Mouse (Mus musculus) G1E-ER4 (cell line): ENCODE results near the gene Gm10306. TPM values are rescaled to one million over a fixed set of nuclear protein-coding genes. Genes with fewer than 3 reads are reported as not detected.

Source experiments
- GATA1 ChIP-seq: IDR thresholded peaks from one replicate; pipeline ENCODE4 v1.8.0; 2012; ENCODE audit warnings: low read length, inconsistent platforms
- polyA plus RNA-seq: library from polyadenylated mRNA; stranded (reverse); fragments of >175 nt; gene quantifications from 2 replicates; pipeline ENCODE4 v1.2.3, GENCODE M21; 2012

Gm10306 gene
- not detected in 2 replicates for polyA plus RNA-seq

DNA sequence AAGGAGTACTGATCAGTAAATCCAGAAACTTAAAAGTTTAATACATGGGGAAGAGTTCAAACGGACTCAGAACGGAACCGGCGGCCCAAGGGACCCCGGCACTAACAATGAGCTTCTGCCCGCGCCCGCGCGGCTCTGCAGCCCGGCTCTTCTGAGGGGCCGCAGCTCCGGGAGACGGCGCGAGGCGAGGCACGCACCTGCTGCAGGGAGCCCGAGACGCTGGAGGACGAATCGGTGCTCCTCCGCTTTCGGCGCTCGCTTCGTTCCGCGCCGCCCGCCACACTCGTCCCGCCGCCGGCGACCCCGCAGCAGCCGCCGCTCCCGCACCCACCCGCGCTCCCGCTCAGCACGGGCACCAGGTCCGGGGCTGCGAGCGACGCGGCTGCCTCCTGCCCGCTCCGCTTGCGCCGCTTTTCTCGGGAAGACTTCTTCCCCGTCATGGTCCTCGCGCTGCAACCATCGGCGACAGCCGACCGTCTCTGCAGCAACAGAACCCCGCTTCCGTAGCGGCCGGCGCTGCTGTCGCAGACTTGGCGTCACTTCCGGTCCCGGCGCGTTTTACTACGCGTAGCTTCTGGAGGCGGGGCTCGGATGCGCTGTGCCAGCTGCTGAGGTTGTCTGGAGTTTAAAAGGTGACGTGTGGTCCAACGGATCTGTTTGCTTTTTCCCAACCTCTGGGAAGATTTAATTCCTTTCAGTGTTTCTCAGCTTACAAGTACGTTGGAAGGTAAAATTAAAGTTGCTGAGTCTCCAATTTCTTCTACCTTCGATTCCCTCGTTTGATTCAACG is at the start of gene Gm10306, which contains the start of gene Caap1:
TSS of gene Gm10306 (plus strand) at position 282 of the 790 bp plus-strand sequence.
TSS of gene Caap1 (minus strand) at position 532 of the 790 bp plus-strand sequence.
- TF ChIP-seq GATA1 = no peak

DNA sequence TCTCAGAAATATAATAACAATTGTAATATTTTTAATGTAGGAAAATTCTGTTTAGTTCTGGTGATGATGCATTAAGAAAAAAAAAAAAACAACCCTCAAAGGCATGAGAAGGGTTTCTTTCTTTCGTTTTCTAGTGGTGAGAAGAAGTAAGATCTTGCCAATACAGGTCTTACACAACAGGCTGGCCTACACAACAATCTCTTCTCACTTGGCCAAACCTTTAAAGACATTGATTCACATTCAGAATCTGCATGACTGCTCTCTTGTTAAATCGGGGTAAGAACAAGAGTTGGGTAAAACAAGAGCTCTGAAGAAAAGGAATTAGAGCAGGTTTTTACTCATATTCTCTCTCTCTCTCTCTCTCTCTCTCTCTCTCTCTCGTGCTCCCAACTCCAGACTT is 41.0 kb upstream of the Gm10306 start:
- TF ChIP-seq GATA1 = no peak

DNA sequence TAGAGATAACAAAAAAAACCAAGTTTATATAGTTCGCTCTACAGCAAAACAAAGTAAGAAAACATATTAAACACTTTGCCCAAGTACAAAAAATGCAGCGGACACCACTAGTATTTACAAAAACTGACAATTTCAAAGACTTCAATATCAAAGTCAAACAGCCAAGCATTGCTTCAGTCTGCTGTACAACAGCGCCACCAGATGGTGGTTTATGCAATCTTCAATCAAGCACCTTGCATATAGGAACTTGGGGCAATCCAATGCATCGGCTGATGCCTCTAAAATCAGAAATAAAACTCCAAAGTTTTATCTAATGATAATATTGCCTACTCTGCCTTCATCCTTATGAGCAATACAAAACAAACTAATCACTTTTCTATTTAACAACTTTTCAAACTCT is 38.7 kb upstream of the Gm10306 start:
- no peak for TF ChIP-seq GATA1

DNA sequence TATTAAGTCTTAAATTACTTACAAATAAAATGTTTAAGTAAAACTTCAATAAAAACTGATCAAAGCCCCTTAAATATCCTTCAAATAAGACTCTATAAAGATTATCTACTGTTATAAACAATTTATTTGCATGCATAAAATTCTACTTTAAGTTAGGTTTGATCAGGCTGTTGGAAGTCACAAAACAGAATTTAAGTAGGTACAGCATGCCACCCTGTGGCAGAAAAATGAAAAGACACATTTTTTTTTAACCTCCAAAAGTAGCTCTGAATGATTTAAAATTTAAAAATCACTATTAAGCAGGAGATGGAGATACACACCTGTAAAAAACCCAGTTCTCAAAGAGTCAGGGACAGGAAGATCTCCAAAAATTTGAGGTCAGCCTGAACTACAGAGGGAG is 33.0 kb upstream of the Gm10306 start:
- TF ChIP-seq GATA1 = no peak

DNA sequence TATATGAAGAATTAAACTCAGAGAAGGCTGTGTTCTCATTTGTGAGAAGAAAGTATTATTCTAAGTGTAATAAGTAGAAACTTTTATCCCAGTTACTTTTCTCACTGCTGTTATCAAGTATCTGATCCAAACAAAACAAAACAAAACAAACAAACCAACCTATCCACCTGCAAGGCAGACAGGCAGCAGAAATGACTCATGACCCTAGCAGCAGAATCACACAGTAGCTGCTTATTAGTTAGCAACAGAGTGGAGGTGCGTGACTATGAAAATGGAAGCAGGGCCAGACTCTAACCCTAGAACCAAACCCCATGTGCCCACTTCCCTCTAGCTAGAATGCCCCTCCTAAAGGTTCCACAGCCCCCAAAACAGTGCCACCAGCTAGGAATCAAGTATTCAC is 26.9 kb upstream of the Gm10306 start:
- no peak for TF ChIP-seq GATA1

DNA sequence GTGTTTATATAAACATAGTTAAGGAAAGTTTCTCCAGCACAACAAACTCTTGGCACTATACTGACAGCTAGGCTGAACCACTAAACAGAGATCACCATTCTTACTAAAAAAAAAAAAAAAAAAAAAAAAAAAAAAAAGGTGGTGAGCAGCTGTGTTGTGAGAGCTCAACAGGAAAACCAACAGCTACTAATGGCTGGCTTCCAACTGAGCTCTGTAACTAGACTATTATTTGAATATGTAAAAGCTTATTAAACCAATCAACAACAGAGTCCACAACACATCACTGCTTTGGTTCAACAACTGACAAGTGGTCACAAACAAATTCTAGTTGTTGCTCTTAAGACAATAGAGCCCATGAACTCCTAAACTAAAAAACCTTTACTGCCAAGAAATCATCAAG is 23.1 kb upstream of the Gm10306 start:
- no peak for TF ChIP-seq GATA1

DNA sequence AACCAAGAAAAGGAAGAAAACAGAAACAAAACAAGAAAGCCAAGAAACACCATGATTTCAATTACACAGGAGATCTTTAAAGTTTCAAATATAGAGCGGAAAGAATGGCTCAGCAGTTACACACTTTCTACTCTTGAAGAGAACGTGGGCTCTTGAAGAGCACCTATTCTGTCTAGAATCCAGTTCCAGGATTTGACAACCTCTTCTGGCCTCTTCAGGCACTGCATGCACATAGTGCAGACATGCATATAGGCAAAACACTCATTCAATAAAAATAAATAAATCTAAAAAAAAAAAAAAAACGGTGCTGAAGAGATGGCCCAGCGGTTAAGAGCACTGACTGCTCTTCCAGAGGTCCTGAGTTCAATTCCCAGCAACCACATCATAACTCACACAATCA is 13.3 kb upstream of the Gm10306 start:
- no peak for TF ChIP-seq GATA1

DNA sequence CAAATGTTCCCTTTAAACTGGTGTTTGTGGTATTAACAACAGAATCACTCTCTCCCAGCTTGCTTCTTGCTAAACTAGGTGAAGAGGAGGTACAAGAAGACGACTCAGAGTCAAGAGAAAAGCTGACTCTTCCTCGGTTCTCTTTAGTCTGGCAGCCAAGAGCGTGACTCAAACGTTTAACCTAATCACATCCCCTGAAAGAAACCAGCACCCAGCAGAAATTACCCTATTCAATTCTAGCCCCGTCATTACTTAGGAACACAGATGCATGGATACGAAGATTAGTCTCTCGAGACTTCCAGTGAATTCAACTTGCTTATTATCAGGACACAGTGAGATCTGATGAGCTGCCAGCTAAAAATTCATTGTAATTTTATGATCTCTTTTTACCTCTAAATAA is 12.0 kb upstream of the Gm10306 start:
- no peak for TF ChIP-seq GATA1

DNA sequence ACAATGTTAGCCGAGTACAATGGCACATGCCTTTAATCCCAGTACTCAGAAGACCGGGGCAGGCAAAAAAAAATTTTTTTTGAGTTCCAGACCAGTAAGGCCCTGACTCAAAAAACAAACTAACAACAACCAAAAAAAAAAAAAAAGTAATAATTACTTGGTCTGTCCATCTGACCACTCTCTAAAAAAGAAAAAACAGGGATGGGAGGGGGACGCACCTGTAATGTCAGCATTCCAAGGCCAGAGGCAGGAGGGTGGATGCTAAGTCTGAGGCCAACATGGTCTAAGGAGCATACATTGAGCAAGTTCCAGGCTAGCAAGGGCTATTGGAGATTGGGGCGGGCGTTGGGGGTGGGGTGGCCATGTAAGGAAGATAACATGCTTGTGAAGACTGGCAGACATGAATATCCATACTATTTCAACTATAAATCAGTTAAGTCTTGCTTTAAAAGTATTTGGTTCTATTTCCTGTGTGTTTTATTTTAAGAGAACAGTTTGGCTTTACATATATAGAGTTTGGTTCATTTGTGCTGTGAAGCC is 1.3 kb upstream of the Gm10306 start:
- TF ChIP-seq GATA1 = no peak

DNA sequence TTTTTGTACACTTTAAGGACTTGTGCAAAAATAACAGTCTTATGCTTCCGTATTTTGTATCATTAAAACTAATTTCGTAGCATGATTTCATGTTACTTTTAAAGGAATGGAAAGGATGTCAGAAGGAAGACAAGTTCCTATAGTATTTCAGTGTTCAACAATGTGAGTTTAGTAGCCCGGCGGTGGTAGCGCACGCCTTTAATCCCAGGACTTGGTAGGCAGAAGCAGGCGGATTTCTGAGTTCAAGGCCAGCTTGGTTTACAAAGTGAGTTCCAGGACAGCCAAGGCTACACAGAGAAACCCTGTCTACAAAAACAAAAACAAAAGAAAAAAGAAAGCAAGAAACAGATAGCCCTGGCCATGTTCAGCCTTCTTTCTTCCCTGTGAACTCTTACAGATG is 799 bp downstream of the Gm10306 start:
- no peak for TF ChIP-seq GATA1

DNA sequence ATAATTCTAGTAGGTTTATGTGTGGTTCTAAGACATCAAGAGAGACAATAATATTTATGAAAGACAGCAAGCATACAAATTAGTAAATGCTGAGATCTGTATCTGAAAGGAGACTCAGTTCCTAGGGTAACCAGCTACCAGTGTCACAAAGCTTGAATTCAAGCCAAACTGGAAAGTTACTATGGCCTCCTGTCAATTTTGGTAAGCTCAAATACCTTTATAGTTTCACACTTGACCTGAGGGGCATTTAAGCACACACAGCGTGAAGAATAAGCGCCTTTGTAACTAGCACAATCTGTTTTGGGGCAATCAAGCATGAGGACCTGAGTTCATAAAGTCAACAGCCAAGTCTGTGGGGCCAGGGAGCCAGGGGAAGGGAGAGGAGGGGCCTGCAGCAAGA is 2.9 kb downstream of the Gm10306 start:
- no peak for TF ChIP-seq GATA1

DNA sequence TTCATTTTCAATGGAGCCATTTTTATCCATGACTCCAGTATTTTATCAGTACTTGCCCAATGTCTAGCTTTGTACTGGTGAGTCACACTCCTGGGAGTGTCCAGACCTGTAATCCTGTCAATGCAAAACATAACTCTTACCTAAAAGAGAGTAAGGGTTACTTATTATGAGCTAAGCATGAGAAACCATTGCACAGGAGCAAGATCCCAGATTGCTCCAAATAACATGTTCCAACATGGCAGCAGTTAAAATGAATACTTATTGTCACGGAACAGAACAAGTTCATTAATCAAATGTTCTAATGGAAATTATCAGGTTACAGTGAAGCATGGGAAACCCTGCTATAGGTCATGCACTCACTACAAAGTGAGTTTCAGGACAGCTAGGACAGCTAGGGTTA is 4.0 kb downstream of the Gm10306 start:
- no peak for TF ChIP-seq GATA1

DNA sequence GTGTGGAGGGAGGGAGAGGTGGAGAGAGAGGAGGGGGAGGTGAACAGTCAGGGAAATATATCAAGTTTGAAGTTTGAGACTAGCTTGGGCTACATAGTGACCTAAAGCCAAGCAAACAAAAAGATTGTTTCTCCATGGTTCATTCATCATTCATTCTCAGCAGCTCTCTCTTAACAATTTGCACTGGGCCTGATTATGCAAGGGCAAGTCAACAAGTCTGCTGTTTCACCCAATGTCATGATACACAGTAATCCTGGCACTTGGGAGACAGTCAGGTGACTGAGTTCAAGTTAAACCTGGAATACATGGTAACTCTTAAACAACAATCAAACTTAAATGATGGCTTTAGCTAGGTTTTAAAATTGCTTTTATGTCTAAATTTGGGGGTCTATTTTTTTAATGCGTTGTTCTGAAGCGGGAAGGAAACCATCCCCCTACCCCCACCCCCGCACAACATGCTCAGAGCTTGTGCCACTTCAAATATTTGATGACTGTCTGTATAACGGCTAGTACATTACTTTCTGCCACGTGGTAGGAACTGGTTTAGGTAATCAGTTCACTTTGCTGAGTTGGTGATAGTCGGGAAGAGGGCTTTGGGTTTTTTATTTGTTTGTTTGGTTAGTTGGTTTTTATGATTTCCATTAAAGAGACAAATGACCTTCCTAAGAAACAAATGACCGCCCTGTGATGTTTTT is 5.8 kb downstream of the Gm10306 start:
- TF ChIP-seq GATA1 = no peak

DNA sequence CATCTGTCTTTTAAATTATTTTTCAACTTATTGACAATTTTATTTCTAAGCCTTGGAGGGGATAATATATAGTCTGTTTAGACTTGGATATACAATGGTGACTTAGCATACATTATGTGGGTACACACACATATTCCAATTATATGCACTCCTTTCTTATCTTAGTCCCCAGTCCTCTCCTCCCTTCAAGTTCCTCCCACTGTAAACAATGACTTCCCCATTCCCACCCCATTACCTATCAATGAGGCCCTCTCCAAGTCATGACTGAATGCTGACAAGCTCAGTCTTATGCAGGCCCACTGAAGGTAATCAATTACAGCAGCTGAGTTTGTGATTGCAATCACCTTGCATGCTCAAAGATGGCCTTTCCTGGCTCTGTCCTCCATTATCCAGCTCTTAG is 8.0 kb downstream of the Gm10306 start:
- TF ChIP-seq GATA1 = no peak

DNA sequence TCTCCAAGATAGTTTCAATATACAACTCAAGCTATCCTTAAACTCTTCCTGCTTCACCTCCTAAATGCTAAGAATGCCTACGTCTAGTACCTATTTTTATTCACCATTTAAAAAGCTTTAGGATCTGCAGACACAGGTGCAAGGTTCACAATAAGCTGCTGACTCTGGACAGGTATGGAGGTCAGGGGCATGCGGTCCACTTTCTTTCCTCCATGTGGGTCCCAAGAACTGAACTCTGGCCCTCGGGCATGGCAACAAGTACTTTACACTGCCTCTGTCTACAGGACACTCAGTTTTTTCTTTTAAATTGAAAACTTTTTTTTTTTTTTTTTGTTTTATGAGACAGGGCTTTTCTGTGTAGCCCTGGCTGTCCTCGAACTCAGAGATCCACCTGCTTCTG is 16.3 kb downstream of the Gm10306 start:
- TF ChIP-seq GATA1 = no peak

DNA sequence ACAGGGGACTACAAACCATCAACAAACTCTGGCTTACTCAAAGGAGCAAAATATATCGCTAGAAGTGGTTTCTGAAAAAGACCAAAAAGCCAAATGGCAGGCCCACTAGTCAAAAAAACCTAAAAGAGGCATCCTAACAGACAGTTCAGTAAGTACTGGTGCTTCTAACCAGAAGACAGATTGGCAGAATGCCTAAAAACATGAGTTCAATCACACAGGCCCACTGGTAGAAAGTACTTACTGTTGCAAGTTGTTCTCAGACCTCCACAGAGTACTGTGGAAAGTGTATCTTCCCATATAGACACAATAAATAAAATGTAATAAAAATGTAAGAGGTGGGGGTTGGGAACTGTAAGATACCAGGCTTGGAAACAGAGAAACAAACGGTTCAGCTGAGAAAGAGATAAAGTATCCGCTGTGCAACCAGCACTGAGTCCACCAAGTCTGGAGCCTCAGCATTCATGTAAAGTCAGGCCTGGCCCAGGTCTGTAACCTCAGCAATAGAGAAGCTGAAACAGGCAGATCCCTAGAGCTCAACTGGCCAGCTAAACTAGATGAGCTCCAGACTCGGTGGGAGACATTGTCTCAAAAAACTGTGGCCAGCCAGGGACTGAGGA is 35.5 kb downstream of the Gm10306 start:
- no peak for TF ChIP-seq GATA1
